Mouse (Mus musculus) G1E (cell line): ENCODE data around the gene Arl15.

ENCODE experiments used
- CTCF ChIP-seq: IDR thresholded peaks from 2 replicates; pipeline ENCODE4 v1.5.1; 2012; ENCODE audit warnings: low read depth, low read length, inconsistent platforms, mixed read lengths
- GATA1 ChIP-seq: IDR thresholded peaks from 2 replicates; pipeline ENCODE4 v1.6.1; 2012; ENCODE audit warnings: borderline replicate concordance, low read length, inconsistent platforms, mixed read lengths
- POLR2AphosphoS5 ChIP-seq: IDR thresholded peaks from 2 replicates; pipeline ENCODE4 v1.6.1; 2012; ENCODE audit warnings: low read depth, low read length, inconsistent platforms; ENCODE audit not compliant: insufficient replicate concordance
- TAL1 ChIP-seq: conservative IDR thresholded peaks from 2 replicates; pipeline ENCODE4 v1.6.1; 2012; ENCODE audit warnings: low read depth, low read length, inconsistent platforms, mixed read lengths

GRCm38 (mm10) chr13:113888126-113888525, 93.8 kb downstream of the Arl15 start:
- TF ChIP-seq CTCF (no peak), POLR2AphosphoS5 (no peak), TAL1 (no peak), GATA1 (no peak)
